Mouse (Mus musculus) stomach, embryonic 16.5 days (tissue): ENCODE measurements around the gene Ttll13. TPM values are rescaled to one million over a fixed set of nuclear protein-coding genes. Genes with fewer than 3 reads are reported as not detected.

Source experiments
- ATAC-seq: fragments of 200-750 bp; cut with Nextera tagmentation; 2 replicates; pipeline ENCODE4 v1.8.0; 2017; ENCODE audit warnings: moderate number of reproducible peaks, moderate TSS enrichment; ENCODE audit not compliant: insufficient read depth, low FRiP score
- H3K27ac ChIP-seq: fragments of 300-500 bp; sonication (generic); 2 replicates; pipeline ENCODE4 v1.5.1; 2014; ENCODE audit warnings: low read length
- H3K27me3 ChIP-seq: fragments of 300-500 bp; sonication (generic); 2 replicates; pipeline ENCODE4 v1.6.1; 2014; ENCODE audit warnings: low read length, control low read depth, mixed read lengths; ENCODE audit not compliant: control insufficient read depth, insufficient read depth
- H3K36me3 ChIP-seq: fragments of 300-500 bp; sonication (generic); 2 replicates; pipeline ENCODE4 v1.6.1; 2014; ENCODE audit warnings: low read length; ENCODE audit not compliant: control insufficient read depth, insufficient read depth
- H3K4me1 ChIP-seq: fragments of 300-500 bp; sonication (generic); 2 replicates; pipeline ENCODE4 v1.6.1; 2014; ENCODE audit warnings: low read length, control low read depth, mixed read lengths; ENCODE audit not compliant: control insufficient read depth, insufficient read depth
- H3K4me2 ChIP-seq: fragments of 300-500 bp; sonication (generic); 2 replicates; pipeline ENCODE4 v1.6.1; 2014; ENCODE audit warnings: low read depth, low read length, mixed read lengths
- H3K4me3 ChIP-seq: fragments of 300-500 bp; sonication (generic); replicated peaks from 2 replicates; pipeline ENCODE4 v1.5.1; 2014; ENCODE audit warnings: mild to moderate bottlenecking, low read length
- H3K9ac ChIP-seq: fragments of 300-500 bp; sonication (generic); 2 replicates; pipeline ENCODE4 v1.6.1; 2014; ENCODE audit warnings: low read length
- H3K9me3 ChIP-seq: fragments of 300-500 bp; sonication (generic); replicated peaks from 2 replicates; pipeline ENCODE4 v1.6.1; 2016; ENCODE audit warnings: low read length, control low read depth; ENCODE audit not compliant: control insufficient read depth
- WGBS: fragments of 180-500 bp; shearing (Covaris S2); extraction: QIAGEN DNeasy Blood & Tissue Kit; methylation state at CpG from one replicate; pipeline ENCODE4 v1.1.7; 2014; 5-methylcytosine and 5-hydroxymethylcytosine counted together
- polyA plus RNA-seq: library from polyadenylated mRNA; unstranded; fragments of >200 nt; fragmentation: Nextera tagmentation; extraction: Ambion mirVana; gene quantifications from 2 replicates; pipeline ENCODE4 v1.2.1, GENCODE M21; 2015

Ttll13 gene
- polyA plus RNA-seq, 1 experiment from 2014 or later = 0.56 TPM

- Histone ChIP-seq H3K4me1 (peaks cover 69% of the 10 kb centered on the region), H3K9me3 (no peaks in the 10 kb centered on the region), H3K27me3 (no peaks in the 10 kb centered on the region), H3K4me3 (no peak overlapping the region), H3K9ac (no peak overlapping the region), H3K27ac (no peak overlapping the region), H3K4me2 (no peak overlapping the region), H3K36me3 (peaks cover 3% of the 10 kb centered on the region; the same call in 1 of the 2 replicates)
- WGBS = 81% methylated on average over 15 of the region's 15 CpGs
- ATAC-seq = no peak
These were observed 44.2 kb upstream of the Ttll13 start for GRCm38 (mm10) chr7:80201888-80202540.

GRCm38 (mm10) chr7:80202961-80203360, 43.2 kb upstream of the Ttll13 start:
- H3K27me3 ChIP-seq = no peaks in the 10 kb centered on the region
- H3K4me3 ChIP-seq = no peak overlapping the region
- peak overlapping the region; percentile 31; the same call in 1 of the 2 replicates for H3K9ac ChIP-seq
- H3K27ac ChIP-seq = 0 out of 2 replicates have a peak overlapping the region, but pooled peaks have one; percentile 43
- H3K4me1 ChIP-seq = peaks cover 71% of the 10 kb centered on the region
- no peaks in the 10 kb centered on the region for H3K9me3 ChIP-seq
- H3K4me2 ChIP-seq = 0 out of 2 replicates have a peak overlapping the region, but pooled peaks have one; percentile 2
- H3K36me3 ChIP-seq = peaks cover 3% of the 10 kb centered on the region; the same call in 1 of the 2 replicates
- 80% methylated on average over 5 of the region's 5 CpGs for WGBS
- ATAC-seq = no peak

GRCm38 (mm10) chr7:80203638-80204096, 42.5 kb upstream of the Ttll13 start:
- Histone ChIP-seq H3K4me2 (0 out of 2 replicates have a peak overlapping the region, but pooled peaks have one; percentile 2), H3K9me3 (no peaks in the 10 kb centered on the region), H3K4me3 (no peak overlapping the region), H3K27ac (peak overlapping the region; percentile 36; the same call in 1 of the 2 replicates), H3K36me3 (peaks cover 3% of the 10 kb centered on the region; the same call in 1 of the 2 replicates), H3K4me1 (peaks cover 78% of the 10 kb centered on the region), H3K27me3 (no peaks in the 10 kb centered on the region), H3K9ac (no peak overlapping the region)
- no peak for ATAC-seq
- WGBS = 52% methylated on average over 12 of the region's 12 CpGs

- Histone ChIP-seq H3K27ac (peak overlapping the region; percentile 36; the same call in 1 of the 2 replicates), H3K9me3 (no peaks in the 10 kb centered on the region), H3K36me3 (peaks cover 3% of the 10 kb centered on the region; the same call in 1 of the 2 replicates), H3K4me1 (peaks cover 83% of the 10 kb centered on the region), H3K4me3 (no peak overlapping the region), H3K27me3 (no peaks in the 10 kb centered on the region), H3K4me2 (no peak overlapping the region), H3K9ac (no peak overlapping the region)
- ATAC-seq = no peak
- 79% methylated on average over 4 of the region's 4 CpGs for WGBS
These were observed 41.8 kb upstream of the Ttll13 start for GRCm38 (mm10) chr7:80204362-80204761.

- Histone ChIP-seq H3K9ac (no peak overlapping the region), H3K4me2 (no peak overlapping the region), H3K27me3 (no peaks in the 10 kb centered on the region), H3K36me3 (peaks cover 3% of the 10 kb centered on the region; the same call in 1 of the 2 replicates), H3K9me3 (no peaks in the 10 kb centered on the region), H3K27ac (peak overlapping the region; percentile 94), H3K4me1 (peaks cover 83% of the 10 kb centered on the region), H3K4me3 (no peak overlapping the region)
- no peak for ATAC-seq
- WGBS = 76% methylated on average over 7 of the region's 7 CpGs
These were observed 41.2 kb upstream of the Ttll13 start for GRCm38 (mm10) chr7:80204961-80205360.

GRCm38 (mm10) chr7:80205705-80206589, 40.2 kb upstream of the Ttll13 start:
- Histone ChIP-seq H3K4me3 (no peak overlapping the region), H3K4me1 (peaks cover 81% of the 10 kb centered on the region), H3K36me3 (no peaks in the 10 kb centered on the region), H3K27ac (peak overlapping the region; percentile 94), H3K9ac (peak overlapping the region; percentile 44), H3K9me3 (no peaks in the 10 kb centered on the region), H3K4me2 (no peak overlapping the region), H3K27me3 (no peaks in the 10 kb centered on the region)
- 78% methylated on average over 12 of the region's 12 CpGs for whole genome bisulfite sequencing
- no peak for ATAC-seq

GRCm38 (mm10) chr7:80207314-80207731, 38.9 kb upstream of the Ttll13 start:
- Histone ChIP-seq H3K4me3 (no peak overlapping the region), H3K4me1 (peaks cover 76% of the 10 kb centered on the region), H3K9ac (peak overlapping the region; percentile 41; the same call in 1 of the 2 replicates), H3K27ac (peak overlapping the region; percentile 94), H3K36me3 (no peaks in the 10 kb centered on the region), H3K9me3 (no peaks in the 10 kb centered on the region), H3K27me3 (no peaks in the 10 kb centered on the region), H3K4me2 (peak overlapping the region; percentile 31)
- WGBS = 54% methylated on average over 3 of the region's 3 CpGs
- peak; percentile 77 for ATAC-seq

- Histone ChIP-seq H3K27me3 (no peaks in the 10 kb centered on the region), H3K27ac (peak overlapping the region; percentile 94), H3K36me3 (no peaks in the 10 kb centered on the region), H3K4me1 (peaks cover 68% of the 10 kb centered on the region), H3K9me3 (no peaks in the 10 kb centered on the region), H3K4me3 (no peak overlapping the region; the same call in 1 of the 2 replicates), H3K4me2 (peak overlapping the region; percentile 36; the same call in 1 of the 2 replicates), H3K9ac (0 out of 2 replicates have a peak overlapping the region, but pooled peaks have one; percentile 62)
- peak; percentile 79 for ATAC-seq
- 61% methylated on average over 18 of the region's 18 CpGs for WGBS
These were observed 38.0 kb upstream of the Ttll13 start for GRCm38 (mm10) chr7:80208026-80208642.
